Mouse (Mus musculus): ENCODE data around the gene Mctp1. TPM values are rescaled to one million over a fixed set of nuclear protein-coding genes. Genes with fewer than 3 reads are reported as not detected.

The Mctp1 gene
- total and polyA plus RNA-seq, 3 experiments: not detected

DNA sequence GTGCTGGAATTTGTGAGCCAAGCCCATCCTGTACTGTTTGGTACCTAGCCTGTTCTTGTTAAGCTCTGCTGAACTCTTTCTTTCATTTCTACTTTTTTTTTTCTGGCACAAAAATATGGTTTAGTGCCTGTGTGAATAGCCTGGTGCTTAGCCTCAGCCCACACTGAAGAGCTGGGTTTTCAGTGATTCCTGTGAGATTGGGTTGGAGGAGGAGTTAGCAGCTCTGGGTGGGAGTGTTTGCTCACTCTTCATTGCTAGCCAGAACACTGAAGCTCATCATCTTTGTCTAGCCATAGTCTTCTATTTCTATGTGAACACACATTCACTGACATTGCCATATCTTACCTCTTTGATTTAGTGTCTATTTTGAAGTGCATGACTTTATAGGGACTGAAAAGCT is 225.1 kb downstream of the Mctp1 start:
- no peaks in the 10 kb centered on the region for H3K79me2 ChIP-seq (ENCODE audit: control insufficient read depth, insufficient read depth, low read length, poor library complexity)
- no peaks in the 10 kb centered on the region for H3K27me3 ChIP-seq (ENCODE audit: control insufficient read depth in 1 of 2, insufficient read depth in 2 of 2, low read length in 2 of 2)
- TF ChIP-seq NELFE (IDR thresholded peaks at IDR 0.05; ENCODE audit: low read depth, low read length): no peak
- H3K4me1 ChIP-seq (ENCODE audit: control insufficient read depth in 1 of 2, insufficient read depth in 2 of 2, low read length in 2 of 2): no peaks in the 10 kb centered on the region
- no peak overlapping the region for H3K9ac ChIP-seq (ENCODE audit: control insufficient read depth, low read depth, low read length, poor library complexity, severe bottlenecking)
- H3K9me3 ChIP-seq (replicated peaks; ENCODE audit: insufficient read depth, low read length): no peaks in the 10 kb centered on the region
- H3K27ac ChIP-seq (ENCODE audit: control insufficient read depth, low read depth, low read length): no peak overlapping the region
- no peaks in the 10 kb centered on the region for H3K36me3 ChIP-seq (ENCODE audit: control insufficient read depth in 1 of 2, insufficient read depth in 2 of 2, low read length in 2 of 2)
- H3K4me3 ChIP-seq (ENCODE audit: control insufficient read depth in 1 of 2, insufficient read depth in 1 of 2, low read depth in 2 of 2, low read length in 2 of 2): no peak overlapping the region
- DNase-seq (ENCODE audit: low read depth, low spot score): no peak

DNA sequence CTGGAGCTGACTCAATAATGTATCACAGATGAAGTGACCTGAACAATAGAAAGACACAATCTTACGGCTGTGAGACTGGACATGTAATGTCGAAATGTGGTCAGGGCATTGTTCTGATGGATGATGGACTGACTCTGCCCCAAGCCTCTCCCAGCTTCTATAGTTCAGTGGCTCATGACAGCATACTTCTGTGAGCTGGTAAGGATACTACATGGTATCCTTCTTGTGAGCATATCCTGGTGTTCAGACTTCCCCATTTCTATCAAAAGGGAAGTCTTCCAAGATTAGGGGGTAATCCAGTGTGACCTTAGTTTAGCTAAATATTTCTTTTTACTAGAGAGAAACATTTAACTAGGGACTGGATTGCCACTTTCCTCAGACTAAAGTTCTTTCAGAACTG is 227.2 kb downstream of the Mctp1 start:
- H3K27ac ChIP-seq (ENCODE audit: control insufficient read depth, low read depth, low read length): no peak overlapping the region
- no peak for TF ChIP-seq ELF1 (IDR thresholded peaks at IDR 0.05; ENCODE audit: low read depth, low read length)
- no peak for TF ChIP-seq NELFE (IDR thresholded peaks at IDR 0.05; ENCODE audit: low read depth, low read length)
- no peak for TF ChIP-seq MEF2A (IDR thresholded peaks at IDR 0.05; ENCODE audit: extremely low read depth, insufficient replicate concordance, low read depth, low read length, poor library complexity, severe bottlenecking)
- TF ChIP-seq POLR2AphosphoS2 (IDR thresholded peaks at IDR 0.05; ENCODE audit: low read length): no peak
- TF ChIP-seq USF1 (IDR thresholded peaks at IDR 0.05; ENCODE audit: low read depth, low read length): no peak
- no peak for TF ChIP-seq MXI1 (IDR thresholded peaks at IDR 0.05; ENCODE audit: low read depth, low read length)
- TF ChIP-seq ZNF384 (IDR thresholded peaks at IDR 0.05; ENCODE audit: low read depth, low read length): no peak
- TF ChIP-seq CHD1 (IDR thresholded peaks at IDR 0.05; ENCODE audit: low read depth, low read length): no peak
- TF ChIP-seq MYC (IDR thresholded peaks at IDR 0.05; ENCODE audit: low read depth, low read length): no peak
- no peak for TF ChIP-seq ETS1 (IDR thresholded peaks at IDR 0.05; ENCODE audit: low read depth, low read length)
- no peak for TF ChIP-seq USF2 (IDR thresholded peaks at IDR 0.05; ENCODE audit: borderline replicate concordance in 1 of 2, insufficient read depth in 1 of 2, low read depth in 1 of 2, low read length in 2 of 2)
- TF ChIP-seq MAFK (IDR thresholded peaks at IDR 0.05; ENCODE audit: borderline replicate concordance, low read depth, low read length): no peak
- no peak for TF ChIP-seq POLR2AphosphoS5 (IDR thresholded peaks at IDR 0.05; ENCODE audit: borderline replicate concordance, low read depth, low read length)
- TF ChIP-seq GATA1 (IDR thresholded peaks at IDR 0.05; ENCODE audit: low read depth, low read length): no peak
- no peak for TF ChIP-seq GABPA (IDR thresholded peaks at IDR 0.05; ENCODE audit: low read depth, low read length)
- TF ChIP-seq RCOR1 (IDR thresholded peaks at IDR 0.05; ENCODE audit: low read depth, low read length): no peak
- TF ChIP-seq TCF12 (IDR thresholded peaks at IDR 0.05; ENCODE audit: low read depth, low read length): no peak
- TF ChIP-seq ZC3H11A (IDR thresholded peaks at IDR 0.05; ENCODE audit: low read depth, low read length): no peak
- no peak for TF ChIP-seq JUND (IDR thresholded peaks at IDR 0.05; ENCODE audit: low read depth, low read length)
- H3K79me2 ChIP-seq (ENCODE audit: control insufficient read depth, insufficient read depth, low read length, poor library complexity): no peaks in the 10 kb centered on the region
- no peaks in the 10 kb centered on the region for H3K27me3 ChIP-seq (ENCODE audit: control insufficient read depth in 1 of 2, insufficient read depth in 2 of 2, low read length in 2 of 2)
- H3K4me1 ChIP-seq (ENCODE audit: control insufficient read depth in 1 of 2, insufficient read depth in 2 of 2, low read length in 2 of 2): no peaks in the 10 kb centered on the region
- H3K4me3 ChIP-seq (ENCODE audit: control insufficient read depth in 1 of 2, insufficient read depth in 1 of 2, low read depth in 2 of 2, low read length in 2 of 2): no peak overlapping the region
- H3K9me3 ChIP-seq (replicated peaks; ENCODE audit: insufficient read depth, low read length): no peaks in the 10 kb centered on the region
- H3K9ac ChIP-seq (ENCODE audit: control insufficient read depth, low read depth, low read length, poor library complexity, severe bottlenecking): no peak overlapping the region
- H3K36me3 ChIP-seq (ENCODE audit: control insufficient read depth in 1 of 2, insufficient read depth in 2 of 2, low read length in 2 of 2): no peaks in the 10 kb centered on the region
- DNase-seq (ENCODE audit: low read depth, low spot score): no peak
